Mouse (Mus musculus): Measurements from ENCODE around the gene Cass4. TPM values are rescaled to one million over a fixed set of nuclear protein-coding genes. Genes with fewer than 3 reads are reported as not detected.

Gene Cass4
- under 1 TPM; 0.45 to 0.47 TPM for total RNA-seq (2021)

DNA sequence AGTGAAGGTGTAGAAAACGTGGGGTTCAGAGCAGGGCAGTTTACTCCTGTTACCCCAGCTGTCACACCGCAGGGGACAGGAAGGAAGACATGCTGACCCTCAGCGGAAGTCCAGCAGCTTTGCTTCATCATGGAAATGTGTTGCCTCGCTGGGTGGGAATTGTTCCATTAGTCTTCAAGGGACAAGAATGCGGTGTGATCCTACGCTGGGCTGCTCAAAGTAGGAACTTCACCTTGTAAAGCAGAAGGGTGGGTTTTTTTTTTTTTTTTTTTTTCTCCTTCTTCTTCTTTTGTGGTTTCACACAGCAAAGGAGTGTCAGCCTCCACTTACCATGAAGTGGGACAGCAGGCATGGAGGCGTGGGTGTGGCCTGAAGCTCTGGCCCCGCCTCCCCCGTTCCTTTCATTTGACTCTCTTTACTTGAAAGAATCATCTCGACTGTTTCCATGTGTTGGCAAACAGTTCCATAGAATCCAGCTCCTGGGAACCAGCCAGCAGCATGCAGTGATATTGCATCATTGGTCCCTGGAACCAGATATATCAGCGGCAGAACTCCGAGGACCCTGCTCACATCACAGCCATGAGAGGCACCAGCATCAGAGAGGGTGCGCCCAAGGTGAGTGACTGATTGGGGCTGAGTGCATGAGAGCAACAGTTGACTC, at the start of gene Cass4:
Gene Cass4 (plus strand): TSS at position 404 of the 661 bp plus-strand sequence.
- intact Hi-C loops (cut with DNase I): no loop called here
- DNase-seq (ENCODE audit: low spot score): no peak

DNA sequence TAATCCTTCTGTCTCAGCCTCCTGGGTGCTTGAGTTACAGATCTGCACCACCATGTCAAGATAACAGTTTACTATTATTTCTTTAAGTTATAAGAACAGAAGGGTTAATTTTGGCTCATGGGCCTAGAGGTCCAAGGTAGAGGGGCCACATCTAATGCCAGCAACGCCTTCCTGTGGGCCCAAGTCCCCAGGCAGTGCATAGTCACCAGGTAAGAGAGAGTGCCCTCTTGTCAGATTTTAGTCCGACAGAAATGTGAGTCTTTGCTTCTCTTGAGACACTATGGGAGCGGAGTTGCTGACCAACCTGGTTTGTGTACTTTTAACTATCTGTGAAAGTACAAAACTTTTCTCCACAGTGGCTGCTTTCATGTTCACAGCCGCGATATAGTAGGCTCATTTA, 48.9 kb upstream of the Cass4 start:
- intact Hi-C loops (cut with DNase I): no loop called here
- DNase-seq (ENCODE audit: low spot score): no peak

DNA sequence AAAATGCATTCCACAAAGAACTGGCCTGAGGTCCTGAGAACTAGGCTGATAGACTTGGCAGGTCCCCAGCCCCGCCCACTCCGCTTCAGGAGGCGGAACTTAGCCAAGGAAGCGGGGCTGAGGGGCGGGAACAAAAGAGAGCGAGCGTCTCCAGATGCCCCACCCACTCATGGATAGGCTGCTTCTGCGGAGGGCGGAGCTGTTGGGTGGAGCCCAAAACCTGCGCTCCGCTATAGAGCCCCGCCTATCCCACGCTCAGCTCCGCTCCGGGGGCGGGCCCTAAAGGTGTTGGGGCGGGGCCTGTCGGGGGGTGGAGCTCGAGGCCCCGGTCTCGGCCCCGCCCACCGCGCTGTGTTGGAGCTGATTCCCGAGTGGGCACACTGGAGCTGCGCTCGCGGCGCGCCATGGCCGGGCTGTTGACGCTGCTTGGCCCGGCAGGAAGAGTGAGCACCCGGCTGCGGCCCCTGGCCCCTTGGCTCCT, 48.3 kb upstream of the Cass4 start, which contains the start of gene Fam210b:
Gene Fam210b (plus strand): TSS at position 308 of the 481 bp plus-strand sequence.
- peak; percentile 96 for DNase-seq (ENCODE audit: low spot score)
- intact Hi-C loops (cut with DNase I): no loop called here

DNA sequence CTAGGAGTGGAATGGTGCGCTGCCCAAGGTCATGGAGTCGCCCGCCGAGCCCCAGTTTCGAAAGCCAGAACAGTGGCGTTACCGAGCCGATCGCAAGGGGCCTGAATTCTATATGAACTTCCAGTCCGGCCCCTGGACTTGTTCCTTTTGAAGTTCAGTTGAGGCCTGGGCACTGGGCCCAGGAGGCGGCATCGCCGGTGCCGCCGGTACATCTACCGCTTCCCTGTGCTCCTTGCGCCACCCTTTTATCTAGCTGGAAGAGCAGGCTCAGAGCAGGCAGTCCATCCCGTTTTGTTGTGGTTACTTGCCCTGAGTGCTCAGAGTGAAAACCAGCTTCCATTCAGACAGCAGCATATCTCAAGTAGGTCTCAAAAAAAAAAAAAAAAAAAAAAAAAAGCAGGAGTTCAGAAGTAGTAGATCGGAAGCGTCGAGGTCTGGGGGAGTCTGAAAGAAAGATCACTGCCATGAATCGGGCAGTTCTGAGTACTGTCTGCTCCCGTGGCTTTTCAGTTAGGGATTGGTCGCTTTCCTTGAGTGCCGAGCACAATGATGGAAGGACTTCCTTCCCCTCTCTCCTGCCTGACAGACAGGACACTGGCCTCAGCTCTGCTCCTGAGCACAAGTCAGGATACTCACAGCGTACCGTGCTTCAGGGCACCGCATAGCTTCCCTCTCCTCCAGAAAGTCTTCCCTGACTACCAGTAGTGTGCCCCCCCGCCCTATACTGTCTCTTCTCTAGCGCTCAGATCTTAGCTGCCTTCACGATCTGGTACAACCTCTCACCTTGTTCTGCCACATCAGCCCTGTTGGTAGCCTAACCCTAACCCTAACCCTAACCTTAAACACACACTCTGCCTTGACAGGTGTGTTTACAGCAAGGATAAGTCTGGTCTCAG, 47.3 kb upstream of the Cass4 start:
- DNase-seq (ENCODE audit: low spot score): peak; percentile 16
- intact Hi-C loops (cut with DNase I): loop anchor here (2.0 kb wide), 2 partner anchors 23 to 95 kb away; partner anchors contain the start of gene Rtf2

DNA sequence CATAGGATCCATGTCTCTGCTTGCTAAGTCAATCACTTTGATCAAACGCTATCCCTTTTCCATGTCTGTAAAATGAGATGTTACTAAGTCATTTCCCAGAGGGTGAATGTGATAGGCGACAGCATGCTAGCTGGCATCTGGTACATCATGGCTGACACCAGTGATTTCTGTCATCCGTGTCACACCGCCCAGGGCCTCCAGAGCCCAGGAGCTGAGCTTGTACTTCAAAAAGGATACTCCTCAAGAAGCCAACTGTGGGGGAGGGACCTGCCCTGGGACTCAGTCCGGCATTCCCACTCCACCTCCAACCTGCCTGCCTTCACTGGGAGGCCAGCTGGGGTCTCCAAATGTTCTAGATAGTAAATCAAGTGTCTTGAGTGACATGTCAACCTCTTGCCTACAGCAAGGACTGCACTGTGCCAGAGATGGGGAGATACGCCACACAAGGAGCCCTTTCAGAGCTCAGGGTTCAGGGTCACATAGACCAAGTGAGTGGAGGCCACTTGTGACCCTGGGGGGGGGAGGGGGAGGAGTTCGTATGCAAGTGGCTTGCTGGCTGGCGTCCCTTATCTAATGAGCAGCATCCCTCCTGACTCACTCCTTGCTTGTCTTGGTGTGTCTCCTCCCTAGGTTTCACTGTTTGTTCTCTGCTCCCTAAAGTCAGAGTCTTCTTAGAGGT, 46.5 kb upstream of the Cass4 start:
- intact Hi-C loops (cut with DNase I): loop anchor here (2.0 kb wide), 2 partner anchors 22 to 94 kb away; partner anchors contain the start of gene Rtf2
- no peak for DNase-seq (ENCODE audit: low spot score)

DNA sequence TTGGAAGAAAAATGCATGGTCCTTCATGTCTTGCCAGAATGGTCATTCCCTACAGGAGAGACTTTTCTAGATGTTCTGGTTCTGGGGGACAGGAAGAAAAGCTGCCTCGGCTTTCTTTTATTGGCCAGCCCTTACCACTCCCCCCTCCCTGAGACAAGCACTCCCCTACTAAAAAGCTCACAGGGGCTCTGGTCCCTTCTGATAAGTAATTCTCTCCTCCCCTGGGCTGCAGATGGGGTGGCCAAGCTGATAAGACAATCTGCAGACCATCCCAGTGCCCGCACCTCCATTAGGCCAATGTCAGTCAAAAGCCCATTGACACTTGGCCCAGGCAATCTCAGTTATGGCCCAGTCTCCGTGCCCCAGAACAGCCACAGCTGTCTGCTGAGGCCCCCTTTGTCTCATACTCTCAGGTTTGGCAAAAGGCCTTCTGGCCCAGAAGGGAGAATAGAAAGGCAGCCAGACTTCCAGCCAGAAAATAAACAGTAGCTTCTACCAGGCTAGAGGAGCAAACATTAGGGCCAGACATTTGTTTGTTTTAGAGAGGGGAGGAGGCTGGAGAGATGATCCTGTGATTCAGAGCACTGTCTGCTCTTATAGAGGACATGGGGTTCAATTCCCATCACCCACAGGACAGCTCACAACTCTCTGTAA, 45.2 kb upstream of the Cass4 start:
- no peak for DNase-seq (ENCODE audit: low spot score)
- intact Hi-C loops (cut with DNase I): no loop called here

DNA sequence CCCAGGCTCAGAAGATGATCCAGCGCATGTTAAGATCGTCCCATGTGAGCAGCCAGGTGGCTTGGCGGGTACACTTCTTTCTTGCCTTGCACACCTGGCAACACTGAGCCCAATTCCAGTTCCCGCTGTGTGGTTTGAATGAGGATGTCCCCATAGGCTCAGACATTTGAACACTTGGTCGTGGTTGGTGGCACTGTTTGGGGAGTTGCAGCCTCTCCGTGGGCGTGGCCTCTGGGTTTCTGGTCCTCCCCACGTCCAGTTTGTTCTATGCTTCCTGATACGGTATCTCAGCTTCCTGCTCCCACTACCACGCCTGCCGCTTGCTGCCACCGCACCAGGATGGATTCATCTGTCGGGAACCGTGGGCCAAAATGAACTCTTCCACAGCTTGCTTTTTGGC, 43.8 kb upstream of the Cass4 start:
- no peak for DNase-seq (ENCODE audit: low spot score)
- intact Hi-C loops (cut with DNase I): no loop called here

DNA sequence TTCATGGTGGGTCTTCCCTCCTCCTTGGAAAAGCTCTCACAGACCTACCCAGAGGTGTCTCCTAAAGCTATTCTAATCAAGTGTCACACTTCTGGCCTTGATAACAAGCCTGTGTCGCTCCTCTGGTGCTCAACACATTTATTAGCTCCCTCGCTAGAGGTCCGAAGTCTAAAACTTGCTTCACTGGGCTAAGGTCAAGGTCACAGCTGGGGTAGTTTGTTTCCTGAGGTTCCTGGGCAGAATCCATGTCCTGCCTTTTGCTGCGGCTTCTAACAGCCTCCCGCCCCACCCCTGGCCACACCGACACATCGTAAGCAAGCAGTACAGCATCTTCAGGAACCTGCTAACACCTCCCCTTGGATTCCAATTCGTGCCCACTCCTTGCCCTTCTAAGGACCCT, 42.8 kb upstream of the Cass4 start:
- intact Hi-C loops (cut with DNase I): no loop called here
- DNase-seq (ENCODE audit: low spot score): no peak

DNA sequence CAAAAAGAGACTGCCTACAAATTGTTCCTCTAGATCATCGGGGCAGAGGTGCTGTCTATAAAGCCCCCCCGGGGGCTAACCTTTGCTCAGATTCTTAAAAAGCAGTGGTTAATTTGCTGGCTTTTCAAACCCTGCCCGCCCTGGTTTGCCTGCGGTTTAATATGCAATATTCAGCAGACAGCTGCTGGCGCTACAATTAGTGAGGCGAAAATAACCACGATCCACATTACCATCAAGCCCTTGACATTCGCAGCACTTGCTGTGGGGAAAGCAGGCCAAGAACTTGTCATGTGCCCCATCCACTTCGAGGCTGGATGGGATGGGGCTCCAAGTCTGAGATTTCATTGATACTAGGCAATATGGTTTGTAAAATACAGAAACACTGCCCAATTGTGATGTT, 40.4 kb upstream of the Cass4 start:
- intact Hi-C loops (cut with DNase I): no loop called here
- no peak for DNase-seq (ENCODE audit: low spot score)

DNA sequence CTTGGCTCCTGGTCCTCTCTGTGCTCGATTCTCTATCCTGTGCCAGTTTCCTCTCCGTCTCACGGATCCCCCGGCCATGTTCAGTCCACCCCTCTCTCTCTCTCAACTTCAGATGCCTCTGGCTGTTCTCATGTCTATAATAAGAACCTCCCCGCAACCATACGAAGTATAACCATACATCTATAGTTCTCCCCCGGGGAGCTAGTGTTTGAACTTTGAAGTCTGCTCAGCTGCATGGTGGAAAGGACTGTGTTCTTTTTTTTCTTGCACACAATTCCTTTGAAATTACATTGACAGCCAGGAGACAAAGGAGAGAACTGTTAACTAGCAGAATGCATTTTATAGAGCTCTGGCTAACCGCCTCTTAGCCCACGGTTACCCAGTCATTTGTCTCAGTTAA, 38.8 kb upstream of the Cass4 start:
- intact Hi-C loops (cut with DNase I): no loop called here
- no peak for DNase-seq (ENCODE audit: low spot score)

DNA sequence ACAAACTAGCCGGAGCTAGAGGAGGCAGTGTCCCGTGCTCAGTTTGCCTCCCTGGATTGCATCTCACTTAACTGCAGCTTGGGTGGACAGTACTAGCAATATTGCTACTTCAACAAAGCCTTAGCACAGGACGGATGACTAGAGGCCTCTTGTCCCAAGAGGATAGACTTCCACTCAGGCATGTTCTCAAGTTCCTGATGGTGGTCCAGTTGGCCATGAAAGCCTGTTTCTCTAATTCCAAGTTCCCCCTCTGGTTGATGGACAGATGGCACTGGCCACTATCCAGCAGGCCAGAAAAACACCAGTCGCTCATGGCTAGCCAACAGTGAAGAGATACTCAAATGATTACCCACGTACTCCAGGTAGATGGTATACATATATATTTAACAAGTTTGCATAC, 37.8 kb upstream of the Cass4 start:
- intact Hi-C loops (cut with DNase I): no loop called here
- DNase-seq (ENCODE audit: low spot score): no peak

DNA sequence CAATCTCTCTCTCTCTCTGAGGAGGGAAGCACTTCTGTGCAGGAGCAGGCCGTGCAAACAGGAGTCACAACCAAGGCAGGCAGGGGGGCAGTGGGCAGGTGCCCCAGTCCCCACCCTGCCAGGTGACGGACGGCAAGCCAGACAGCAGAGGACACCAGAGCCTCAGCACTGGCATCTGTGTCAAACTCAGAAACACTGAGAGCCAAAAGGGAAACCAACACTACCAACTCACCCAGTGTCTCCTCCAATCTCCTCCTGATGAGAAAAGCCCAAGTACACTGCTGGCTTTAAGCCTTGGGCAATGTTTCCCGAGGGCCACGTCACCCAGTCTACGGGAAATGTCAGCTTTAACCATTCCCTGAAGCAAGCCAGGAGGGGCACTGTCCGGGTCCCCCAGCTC, 30.4 kb upstream of the Cass4 start:
- DNase-seq (ENCODE audit: low spot score): no peak
- intact Hi-C loops (cut with DNase I): no loop called here

DNA sequence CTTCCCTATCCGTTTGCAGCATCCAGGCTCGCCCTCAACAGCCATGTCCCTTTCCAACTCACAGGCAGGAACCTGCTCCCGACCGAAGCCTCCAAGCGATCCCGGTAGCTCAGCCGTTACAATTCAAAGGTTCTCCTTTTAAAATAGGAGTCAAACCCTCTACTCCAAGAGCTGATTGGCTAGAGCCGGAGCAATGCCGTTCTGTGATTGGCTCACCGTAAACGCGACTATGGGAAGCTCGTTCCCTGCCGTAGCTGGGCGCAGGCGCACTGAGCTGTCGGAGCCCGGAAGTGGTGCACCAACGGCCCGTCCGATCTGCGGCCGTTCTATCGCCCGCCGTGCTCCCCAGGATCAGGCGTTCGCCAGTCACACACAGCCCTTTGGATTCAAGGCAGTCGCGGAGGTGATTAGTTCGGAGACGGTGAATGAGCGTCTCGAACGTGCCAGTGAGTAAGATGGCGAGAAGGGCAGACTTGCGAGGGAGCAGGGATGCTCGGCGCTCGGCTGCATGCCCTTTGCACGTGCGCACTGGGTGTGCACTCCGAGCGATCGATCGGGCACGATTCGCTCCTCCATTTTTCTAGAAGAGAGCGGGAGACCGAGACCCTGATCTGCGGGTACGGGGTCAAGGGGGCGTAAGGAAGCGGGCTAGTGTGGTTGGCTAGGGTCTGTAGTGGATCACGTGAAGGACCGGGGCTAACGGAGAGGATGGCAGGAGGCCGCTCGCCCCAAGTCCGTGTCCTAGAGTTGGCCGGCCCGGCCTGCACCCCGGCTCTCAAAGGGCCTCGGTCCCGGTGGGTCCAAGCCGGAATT, 23.0 kb upstream of the Cass4 start, which contains the start of the genes Aurka and Cstf1:
Gene Aurka (minus strand): TSS at position 125 of the 813 bp plus-strand sequence.
Gene Cstf1 (plus strand): TSS at position 271 of the 813 bp plus-strand sequence.
- intact Hi-C loops (cut with DNase I): loop anchor here (2.0 kb wide), 1 partner anchor 68 kb away; no protein-coding TSS in a partner anchor
- DNase-seq (ENCODE audit: low spot score): peak; percentile 91

DNA sequence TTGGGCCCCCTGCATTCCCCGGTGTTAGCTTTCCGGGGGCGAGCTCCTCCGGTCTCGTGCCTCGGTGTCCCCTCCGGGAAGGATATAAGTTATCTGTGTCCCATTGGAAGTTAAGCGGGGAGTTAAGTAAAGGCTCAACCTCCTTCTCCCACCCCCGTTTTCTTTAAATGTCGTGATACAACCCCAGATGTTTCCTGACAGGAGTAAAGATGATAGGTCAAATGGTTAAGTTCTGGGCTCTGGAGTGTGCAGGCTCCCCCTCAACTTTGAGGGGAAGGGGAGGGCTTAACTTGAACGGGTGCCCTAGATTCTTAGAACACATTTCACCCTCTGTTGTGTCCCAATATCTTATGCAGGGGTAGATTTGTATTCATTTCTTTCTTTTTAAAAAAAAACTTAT, 22.3 kb upstream of the Cass4 start:
- intact Hi-C loops (cut with DNase I): loop anchor here (2.0 kb wide), 1 partner anchor 68 kb away; no protein-coding TSS in a partner anchor
- DNase-seq (ENCODE audit: low spot score): no peak

DNA sequence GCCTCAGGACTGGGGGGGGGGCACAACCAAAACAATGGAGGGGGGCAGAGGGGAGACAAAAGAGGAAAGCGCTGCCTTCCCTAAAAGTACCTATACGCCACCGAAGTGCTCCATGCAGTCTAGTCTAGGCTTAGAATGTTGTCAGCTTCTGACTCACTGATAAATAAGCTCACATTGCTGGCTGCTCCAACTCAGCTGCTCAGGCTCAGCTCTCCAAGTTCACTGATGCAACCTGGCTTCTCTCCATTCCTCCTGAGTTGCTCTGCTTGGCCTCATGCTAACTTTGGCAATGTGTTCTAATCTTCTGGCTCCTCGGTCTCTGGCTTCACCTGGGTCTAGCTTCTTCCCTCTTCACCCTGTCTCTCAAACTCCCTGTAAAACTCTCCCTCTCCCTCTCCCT, 17.0 kb upstream of the Cass4 start:
- DNase-seq (ENCODE audit: low spot score): no peak
- intact Hi-C loops (cut with DNase I): no loop called here

DNA sequence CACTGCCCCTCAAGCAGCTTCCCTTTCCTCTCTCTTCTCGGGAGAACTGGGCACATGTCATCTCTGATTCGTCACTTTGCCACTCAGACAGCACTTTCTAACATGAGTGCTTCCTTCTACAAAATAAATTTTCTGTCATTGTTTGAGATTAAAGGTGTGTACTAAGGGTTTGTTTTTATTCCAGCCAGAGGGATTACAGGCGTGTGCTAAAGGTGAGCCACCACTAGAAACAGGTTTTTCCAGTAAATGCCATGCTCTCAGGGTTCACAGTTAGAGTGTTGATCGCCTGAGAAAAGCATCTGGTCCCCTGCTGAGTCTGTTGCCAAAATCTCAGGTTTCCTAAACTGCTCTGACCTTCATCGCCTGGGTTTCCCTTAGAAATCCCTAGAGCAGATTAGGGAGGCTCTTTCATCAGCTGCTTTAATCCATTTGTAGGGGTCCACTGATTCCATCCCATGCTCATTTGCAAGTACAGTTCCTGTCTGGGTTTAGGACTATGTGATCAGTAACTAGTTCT, 16.5 kb upstream of the Cass4 start:
- DNase-seq (ENCODE audit: low spot score): no peak
- intact Hi-C loops (cut with DNase I): no loop called here

DNA sequence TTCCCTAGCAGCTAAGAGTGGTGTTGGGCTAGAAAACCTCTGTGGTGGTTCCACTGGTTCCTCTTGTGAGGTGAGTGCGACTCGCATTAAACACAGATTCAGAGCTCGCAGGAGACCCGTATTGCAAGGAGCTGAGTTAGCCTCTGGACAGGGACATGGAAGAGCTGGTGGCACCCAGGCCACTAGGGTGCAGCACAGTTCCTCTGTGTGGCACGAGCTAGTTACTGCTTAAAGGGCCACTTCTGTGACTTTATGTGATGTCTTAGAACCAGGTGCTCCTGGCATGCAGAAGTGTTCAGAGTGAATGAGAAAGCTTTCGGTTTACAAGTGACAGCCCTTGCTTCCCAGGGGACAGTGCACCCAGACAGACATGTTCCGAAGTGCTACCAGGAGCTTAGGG, 15.3 kb upstream of the Cass4 start:
- intact Hi-C loops (cut with DNase I): no loop called here
- no peak for DNase-seq (ENCODE audit: low spot score)

DNA sequence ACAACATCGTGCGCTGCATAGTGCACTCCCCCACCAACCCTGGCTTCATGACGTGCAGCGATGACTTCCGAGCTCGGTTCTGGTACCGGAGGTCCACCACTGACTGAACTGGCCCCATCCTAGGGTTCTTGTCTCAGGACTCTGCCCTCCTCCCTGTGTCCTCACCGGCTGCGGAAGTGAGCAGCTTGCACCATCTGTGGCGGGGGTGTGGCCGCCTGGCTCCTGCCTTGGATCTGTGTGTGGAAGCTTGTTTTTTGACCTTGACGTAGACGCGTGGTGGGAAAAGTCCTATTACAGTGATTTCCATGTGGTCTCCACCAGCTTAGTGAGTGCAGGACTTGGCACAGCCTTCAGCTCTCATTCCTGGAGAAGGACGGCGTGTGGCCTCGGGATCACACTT, 13.1 kb upstream of the Cass4 start:
- intact Hi-C loops (cut with DNase I): no loop called here
- DNase-seq (ENCODE audit: low spot score): no peak

DNA sequence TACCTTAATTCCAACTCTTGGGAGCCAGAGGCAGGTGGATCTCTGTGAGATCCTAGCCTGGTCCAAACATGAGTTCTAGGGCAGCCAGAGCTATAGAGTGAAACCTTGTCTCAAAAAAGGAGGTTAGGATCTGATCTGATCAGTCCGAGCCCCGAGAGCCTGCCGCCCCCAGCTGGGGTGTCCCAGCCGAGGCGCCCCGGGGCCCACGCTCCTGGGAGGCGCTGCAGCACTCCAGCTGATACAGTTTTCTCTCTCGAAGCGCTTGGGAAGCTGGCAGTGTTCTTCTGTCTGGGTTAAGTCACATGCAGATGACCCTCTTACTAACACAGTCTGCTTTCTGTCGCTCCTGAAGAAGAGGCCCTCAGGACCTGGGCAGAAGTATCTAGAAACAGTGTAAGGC, 12.3 kb upstream of the Cass4 start:
- intact Hi-C loops (cut with DNase I): no loop called here
- DNase-seq (ENCODE audit: low spot score): no peak

Data from heart, postnatal 25 days (tissue).